Mouse (Mus musculus) kidney, postnatal 36 days (tissue): ENCODE measurements around the gene Rrad.
"Not testable (repeated sequence)": the region's sequence is repeated elsewhere in the genome, so short reads cannot be mapped to it uniquely, and the experiment has no call there.

Source experiments
- DNase-seq, 2 experiments: peaks; one replicate each; pipeline ENCODE4 v3.0.0; 2021 to 2022; ENCODE audit warnings: mixed read lengths in 2 of 2

Gene Rrad

DNA sequence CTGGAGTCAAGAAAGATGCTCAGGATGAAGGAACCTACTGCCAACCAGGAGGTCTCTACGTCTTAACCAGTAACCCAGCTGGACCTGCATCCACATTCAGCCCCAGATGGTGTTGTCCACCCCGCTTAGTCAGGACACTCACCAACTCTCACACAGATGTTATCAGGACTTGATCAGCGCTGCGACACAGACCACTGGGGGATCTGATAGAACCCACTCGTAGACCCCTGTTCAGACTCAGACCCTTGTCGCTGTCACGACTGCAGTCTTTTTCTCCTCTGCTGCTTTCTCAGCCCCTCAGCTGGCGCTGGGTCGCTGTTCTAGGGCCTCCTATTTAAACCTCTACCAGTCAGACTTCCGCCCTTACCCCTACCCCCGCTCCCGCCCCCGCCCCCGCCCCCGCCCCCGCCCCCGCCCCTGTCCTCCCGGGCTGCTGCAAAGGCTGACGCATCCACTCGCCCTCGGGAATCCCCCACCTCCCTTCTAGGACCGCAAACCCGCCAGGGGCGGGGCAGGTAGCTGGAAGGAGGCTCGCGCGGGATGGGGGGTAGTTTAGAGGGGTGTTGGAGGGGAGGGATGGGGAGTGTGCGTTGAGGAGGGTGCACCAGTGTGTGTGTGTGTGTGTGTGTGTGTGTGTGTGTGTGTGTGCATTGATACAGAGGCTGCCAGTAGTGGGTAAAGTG lies at the start of gene Rrad:
TSS of gene Rrad (minus strand) at position 347 of the 683 bp plus-strand sequence.
- peak in 1 of 2 experiments; percentile 62 for DNase-seq

DNA sequence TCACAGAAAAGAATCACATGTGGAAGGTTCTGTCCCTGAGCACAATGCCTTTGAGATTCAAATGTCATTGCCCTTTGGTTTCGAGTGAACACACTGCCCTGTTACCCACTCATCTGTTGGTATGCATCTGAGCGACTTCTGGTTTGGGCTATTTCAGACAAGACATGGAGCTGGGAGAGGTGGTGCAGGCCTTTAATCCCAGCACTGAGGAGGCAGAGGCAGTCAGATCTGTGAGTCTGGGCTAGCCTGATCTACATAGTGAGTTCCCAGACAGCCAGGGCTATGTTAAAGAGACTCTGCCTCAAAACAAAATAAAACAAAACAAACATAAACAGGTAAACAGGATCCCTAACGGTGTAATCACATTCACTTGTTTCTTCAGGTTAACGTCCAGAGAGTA lies 24.5 kb upstream of the Rrad start:
- DNase-seq = no peak

DNA sequence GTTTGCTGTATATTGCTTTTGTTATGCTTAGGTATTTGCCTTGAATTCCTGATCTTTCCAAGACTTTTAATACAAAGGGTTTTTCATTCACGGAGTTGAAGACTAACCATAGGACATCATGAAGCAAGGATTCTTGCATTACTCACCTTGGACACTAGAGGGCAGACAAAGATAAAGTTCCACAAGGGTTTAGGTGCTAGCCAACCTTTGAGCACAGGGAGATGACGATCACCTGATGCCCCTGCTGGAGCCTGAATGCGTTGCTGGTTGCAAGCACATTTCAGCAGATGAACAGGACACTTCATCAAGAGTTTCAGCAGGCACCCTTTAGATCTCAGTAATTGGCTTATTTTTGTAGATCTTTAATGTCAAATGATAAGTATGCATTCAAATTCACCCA lies 23.9 kb upstream of the Rrad start:
- DNase-seq = peak; percentile 84 to 88

DNA sequence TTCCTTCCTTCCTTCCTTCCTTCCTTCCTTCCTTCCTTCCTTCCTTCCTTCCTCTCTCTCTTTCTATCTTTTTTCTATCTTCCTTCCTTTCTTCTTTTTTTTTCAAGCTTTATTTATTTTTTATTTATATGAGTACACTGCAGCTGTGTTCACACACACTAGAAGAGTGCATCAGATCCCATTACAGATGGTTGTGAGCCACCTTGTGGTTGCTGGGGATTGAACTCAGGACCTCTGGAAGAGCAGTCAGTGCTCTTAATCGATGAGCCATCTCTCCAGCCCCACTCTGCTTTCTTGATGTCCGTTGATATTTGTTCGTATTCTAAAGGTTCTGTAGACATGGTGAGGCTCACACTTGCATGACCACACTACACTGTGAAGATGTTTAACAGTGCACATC lies 13.1 kb upstream of the Rrad start:
- not testable (repeated sequence) for DNase-seq

DNA sequence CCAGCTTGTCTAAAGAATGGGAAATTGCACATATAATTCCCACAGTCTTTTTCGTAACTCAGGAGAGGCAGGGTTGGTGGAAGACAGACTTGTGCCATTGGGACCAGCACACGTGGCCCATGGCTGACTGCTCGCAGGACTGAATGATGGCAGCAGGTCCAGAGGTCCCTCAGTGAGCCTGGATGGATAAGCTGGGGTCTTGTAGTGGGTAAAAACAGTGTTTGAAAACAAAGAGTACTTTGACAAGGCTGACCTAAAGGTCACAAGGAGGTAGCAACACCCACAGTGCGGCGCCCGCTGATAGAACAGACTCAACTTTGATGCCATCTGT lies 11.2 kb upstream of the Rrad start:
- DNase-seq = no peak

DNA sequence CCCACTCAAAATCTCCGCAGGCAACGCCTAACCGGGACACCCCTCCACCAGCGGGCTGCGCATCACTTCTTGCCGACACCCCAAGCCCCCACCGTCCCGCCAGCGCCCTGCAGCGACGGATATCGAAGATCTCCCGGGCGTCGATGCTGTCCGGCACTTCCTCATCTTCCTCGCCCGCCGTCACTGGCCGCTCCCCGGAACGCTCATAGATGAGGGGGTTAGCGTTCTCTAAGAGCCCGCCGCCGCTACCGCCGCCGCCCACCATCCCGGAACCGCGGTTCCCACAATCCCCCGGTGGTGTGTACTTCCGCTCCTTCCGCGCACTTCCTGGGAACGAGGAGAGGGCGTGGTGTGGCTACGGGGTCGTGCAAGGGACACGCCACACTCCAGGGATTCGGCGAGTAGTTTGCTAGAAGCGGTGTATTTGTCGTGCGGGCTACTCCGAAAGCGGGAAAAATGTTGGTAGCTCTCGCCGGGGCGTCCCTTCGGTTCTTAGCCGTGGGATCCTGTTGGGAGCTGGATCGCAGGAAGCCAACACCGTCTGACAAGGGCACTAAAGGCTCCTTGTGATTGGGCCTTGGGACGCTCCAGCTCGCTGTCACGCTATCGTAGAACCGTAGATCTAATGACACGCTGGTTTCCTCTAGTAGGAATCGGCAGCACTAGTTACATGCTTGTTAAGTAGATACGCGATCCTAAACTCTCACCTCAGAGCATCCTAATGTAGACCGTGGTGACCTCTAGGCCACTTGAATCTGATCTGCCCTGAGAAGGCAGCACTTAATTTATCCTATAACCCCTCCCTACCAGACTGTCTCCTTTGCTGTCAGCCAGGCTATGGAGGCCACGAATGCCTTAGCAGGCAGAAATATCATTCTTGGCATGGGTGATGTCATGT lies 10.5 kb upstream of the Rrad start, which contains the start of gene Ciao2b:
TSS of gene Ciao2b (minus strand) at position 540 of the 898 bp plus-strand sequence.
- DNase-seq = peak; percentile 92 to 94

DNA sequence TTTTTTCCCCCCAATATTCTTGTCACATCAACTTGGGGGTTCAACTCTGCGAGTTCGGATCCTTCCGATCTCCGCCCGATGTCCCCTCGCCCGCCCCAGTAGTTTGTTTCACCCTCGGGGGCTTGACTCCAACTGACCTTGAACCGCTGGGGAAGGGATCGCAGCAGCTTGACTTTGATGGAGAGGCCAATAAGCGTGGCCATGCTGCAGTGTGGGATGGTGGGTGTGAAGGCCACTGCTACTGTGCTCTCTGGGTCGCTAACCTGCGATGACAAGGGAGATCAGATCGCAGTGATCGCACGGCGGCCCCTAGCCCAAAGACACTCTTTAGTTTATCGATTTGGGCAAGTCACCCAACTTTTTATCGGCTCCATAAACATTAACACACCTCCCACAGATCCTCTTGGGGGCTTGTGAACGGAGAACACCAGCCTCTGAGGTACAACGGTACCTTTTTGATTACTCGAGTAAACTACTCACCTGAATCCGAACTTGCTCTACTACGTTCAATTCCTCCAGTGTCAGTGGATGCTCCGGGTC lies 9.8 kb upstream of the Rrad start:
- DNase-seq = no peak

DNA sequence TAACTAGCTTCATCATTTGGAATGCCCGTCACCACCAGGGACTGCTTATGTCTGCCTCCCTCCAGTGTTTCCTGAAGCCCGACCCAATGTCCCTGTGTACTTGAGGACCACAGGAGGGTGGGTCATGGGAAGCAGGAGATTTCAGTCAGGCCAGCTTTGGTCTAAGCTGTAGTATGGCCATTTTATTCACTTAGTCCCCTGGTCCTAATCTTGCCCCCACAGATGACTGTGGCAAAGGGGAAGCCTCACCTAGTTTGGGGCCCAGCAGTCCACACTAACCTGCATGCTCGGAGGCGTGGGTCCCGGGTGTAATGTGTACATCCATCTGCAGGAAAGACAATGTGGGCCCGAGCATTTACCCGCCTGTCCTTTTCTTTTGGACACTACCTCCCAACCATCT lies 9.1 kb upstream of the Rrad start:
- DNase-seq = no peak

DNA sequence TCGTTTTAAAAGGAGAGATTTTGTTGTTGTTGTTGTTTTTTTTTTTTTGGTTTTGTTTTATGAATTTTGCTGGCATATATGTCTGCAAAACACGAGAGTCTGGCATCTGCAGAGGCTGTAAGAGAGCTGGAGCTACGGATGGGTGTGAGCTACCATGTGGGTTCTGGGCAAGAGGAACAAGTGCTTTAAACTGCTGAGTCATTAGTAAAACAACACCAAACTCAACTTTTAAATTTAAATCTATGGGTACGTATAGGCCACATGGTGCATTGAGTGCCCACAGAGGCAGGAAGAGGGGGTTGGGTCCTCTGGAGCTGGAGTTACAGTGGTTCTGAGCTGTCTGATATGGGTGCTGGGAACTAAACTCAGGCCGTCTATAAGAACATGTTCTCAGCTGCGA lies 6.9 kb upstream of the Rrad start:
- DNase-seq = no peak

DNA sequence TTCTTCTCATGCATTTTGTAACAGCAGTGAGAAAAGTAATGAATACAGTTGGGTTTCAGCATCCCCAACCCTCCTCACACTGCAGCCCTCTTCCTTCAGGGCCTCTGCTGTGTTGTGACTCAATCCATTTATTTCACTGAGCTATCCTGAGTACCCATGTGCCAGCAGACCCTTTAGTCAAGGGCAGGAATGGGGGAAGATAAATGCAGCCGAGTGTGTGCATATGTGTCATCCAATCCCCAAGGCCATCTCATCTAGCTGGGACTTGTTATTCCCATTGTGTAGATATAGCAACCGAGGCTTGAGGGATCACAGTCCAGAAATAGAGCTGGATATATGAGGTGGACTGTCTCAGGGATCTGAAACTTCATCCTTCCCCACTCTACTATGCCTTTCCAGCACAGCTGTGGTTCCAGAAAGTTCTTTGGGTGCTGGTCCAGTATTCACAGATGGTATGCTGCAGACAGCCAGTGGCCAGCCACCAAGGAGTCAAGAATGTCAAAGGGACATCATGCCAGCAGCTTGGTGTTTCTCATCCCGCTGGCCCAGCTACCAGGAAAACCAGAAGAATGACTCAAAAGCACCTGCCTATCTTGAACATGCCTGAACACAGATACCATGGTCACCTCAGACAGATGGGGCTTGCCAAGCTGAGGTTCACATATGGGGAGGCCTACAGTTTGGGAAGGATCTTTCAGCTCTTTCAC lies 4.0 kb upstream of the Rrad start:
- no peak for DNase-seq

DNA sequence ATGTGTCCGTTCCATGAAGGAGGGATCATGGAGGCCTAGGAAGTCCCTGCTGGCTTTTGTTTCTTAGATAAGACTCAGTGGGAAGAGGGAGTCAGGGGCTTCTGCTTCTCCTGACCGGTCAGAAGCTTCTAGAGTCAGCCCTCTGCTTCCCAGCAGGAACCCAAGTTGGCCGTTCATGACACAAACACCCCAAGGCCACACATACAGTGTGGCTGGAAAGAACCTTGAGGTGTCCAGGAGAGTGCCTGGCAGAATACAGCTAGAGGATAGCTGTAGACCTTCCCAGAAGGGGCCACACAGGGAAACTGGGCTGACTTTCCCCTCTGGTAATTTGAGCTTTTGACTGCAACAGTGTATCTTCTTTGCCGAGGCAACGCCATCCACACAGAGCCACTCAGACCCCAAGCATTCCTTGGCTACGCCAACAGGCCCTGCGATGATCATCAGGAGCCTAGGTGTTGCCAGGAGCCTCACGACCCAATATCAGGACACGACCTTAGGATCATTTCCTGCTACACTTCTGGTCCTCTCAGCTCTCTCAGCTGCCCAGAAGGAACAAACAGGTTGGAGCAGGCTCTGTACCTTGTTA lies 2.1 kb upstream of the Rrad start:
- DNase-seq = no peak

DNA sequence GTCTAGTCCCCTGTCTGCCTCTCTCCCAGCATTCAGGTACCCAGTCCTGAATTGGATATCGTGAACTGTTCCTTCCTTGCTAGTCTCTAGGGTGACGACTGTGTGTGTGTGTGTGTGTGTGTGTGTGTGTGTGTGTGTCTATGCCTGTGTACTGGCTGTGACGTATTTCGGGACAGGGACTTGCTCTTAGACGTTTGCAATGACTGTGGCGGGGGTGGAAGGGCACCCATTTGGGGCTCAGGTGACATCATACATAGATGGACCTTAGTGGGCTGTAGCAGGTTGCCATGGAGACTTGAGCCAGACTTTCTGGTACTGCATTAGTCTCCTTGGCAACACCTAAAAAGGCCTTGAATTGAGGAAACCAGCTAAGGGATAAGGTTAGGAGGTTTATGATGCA lies 1.4 kb upstream of the Rrad start:
- DNase-seq = no peak

DNA sequence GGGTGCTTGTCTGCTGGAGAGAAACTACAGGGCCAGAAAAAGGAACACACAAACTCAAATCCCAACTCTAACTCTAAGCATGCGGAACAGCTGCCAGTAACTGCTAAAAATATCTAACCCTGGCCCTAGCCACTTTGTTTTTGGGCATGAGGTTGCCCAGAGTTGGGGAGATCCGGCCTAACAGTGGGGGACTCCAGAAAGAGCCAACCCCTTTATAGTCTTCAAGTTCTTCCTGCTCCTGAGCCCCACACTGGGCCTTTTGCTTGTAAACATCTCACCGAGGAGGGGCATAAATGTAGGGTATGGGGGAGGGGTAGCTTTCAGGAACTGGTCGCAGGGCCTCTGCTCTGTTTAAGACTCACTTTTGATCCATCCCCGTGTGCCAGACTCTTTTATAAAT lies 848 bp upstream of the Rrad start:
- DNase-seq = no peak

DNA sequence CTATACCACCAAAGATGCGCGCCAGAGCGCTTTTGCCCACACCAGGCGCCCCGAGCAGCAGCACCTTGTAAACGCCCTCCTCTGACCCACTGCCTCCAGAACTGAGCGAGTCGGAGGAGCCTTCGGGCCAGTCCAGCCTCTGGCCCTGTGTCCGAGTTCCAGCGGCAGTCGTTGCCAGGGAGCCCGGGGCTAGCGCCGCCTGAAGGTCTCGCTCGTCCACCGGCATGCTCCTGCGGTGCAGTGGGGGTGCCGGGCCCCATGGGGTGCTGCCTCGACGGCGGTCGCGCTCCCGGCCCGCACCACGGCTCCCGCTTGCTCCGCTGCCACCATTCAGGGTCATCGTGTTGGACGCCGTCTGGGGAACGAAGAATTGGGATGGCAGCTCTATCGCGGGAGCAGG lies 553 bp downstream of the Rrad start:
- peak in 1 of 2 experiments; percentile 57 for DNase-seq

DNA sequence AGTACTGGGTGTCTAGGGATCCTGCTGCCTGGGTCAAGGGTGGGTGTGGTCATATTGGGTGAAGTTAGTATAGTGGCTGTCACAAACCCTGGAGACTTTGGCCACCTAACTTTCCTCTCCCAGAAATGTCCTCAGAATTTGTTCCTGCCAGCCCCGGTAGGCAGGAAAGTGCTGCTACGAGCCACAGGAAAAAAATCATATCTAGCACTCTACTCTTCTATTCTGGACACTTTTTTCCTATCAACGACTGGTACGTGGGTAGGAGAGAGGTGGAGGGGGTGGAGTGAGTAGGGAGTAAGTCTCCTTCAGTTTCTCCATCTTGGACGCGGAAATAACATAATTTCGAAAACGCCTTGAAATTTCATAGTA lies 1.0 kb downstream of the Rrad start:
- no peak for DNase-seq

DNA sequence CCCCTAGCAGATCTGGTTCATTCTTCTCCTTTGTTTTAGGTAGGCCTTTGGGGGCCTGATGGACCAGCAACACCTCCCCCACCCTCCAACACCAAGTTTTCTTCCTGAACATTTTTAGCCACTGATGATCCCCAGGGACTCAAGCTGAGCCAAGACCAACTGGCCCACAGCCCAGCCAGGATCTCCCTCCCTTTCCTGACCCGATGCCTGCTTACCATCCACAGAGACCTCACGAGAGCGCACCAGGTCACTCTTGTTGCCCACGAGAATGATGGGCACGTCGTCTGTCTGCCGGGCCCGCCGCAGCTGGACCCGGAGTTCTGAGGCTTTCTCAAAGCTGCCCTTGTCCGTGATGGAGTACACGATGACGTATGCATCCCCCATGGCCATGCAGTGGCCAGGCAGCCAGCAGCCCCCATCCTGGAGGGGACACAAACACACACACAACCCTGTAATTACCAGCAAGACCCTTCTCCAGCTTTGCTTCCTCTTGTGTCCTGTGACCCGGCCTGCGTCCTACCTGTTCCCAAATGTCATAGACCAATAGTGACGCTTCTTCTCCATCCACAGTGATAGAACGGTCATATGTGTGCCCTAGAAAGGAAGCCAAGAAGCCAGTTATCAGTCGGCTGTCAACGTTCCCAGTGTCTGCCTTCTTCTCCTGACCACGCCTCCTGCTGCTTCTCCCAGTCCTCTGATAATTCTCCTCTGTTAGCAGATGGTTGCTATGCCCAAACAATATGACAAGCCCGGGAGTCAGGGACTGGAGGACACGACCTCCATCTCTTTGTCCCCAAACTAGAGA lies 1.6 kb downstream of the Rrad start:
- peak; percentile 78 for DNase-seq

DNA sequence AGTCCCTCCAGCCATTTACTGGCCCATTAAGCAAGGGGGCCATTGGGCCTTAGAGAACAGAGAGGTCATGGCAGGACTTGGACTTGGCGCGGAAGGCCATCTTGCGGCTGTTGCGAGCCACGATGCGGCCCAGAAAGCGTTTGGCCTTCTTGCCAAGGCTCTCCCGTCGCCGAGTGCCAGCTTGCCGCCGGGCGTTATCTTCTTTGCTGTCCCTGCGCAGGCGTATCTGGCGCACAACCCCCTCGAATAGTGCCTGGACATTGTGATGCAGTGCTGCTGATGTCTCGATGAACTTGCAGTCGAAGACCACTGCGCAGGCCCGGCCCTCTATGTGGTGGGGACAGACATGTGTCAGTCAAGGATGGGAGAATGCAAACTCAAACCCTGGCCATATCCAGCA lies 2.7 kb downstream of the Rrad start:
- DNase-seq = no peak

DNA sequence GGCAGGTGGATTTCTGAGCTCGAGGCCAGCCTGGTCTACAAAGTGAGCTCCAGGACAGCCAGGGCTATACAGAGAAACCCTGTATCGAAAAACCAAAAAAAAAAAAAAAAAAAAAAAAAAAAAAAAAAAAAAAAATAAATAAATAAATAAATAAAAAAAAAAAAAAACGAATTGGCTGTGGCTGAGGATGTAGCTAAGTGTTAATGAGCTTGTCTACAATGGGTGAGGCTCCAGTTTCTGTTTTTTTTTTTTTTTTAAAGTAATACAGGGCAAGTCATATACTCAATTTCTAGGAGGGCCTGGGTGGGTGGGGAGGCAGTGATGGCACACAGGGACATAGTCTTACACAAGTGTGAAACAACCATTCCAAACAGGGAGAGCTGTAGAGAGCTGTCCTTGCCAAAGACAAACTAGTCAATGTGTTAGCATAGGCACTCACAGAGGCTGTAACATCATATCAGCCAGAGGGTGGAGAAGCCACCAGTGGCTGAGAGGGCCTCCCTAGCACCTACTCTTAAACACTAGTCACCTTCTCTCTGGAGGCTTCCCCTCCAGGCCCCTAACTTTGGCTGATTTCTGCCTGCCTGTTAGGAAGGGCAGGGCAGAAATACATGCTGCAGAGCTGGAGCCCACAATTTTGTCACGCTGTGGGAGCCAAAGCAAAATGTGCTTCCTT lies 3.9 kb downstream of the Rrad start:
- DNase-seq = peak in 1 of 2 experiments; percentile 0

DNA sequence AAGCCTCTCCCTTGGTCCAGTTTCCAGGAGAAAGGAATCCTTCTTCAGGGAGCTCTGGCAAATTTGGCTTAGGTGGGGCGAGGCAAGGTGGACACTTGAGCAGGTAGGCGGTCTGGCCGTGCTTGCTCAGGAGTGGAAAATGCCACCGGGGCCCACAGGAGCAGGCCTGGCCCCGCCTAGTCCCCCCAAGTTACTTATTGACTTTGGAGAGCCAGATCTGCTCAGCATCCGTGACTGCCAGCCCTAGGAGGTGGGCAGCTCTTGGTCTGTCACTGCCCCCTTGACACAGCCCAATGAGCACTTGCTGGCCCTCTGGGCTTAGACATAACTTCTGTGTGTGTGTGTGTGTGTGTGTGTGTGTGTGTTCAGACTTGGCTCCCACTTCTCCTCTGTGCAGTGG lies 7.0 kb downstream of the Rrad start, which contains the start of gene Cdh16:
TSS of gene Cdh16 (minus strand) at position 236 of the 400 bp plus-strand sequence.
- peak; percentile 92 to 97 for DNase-seq

DNA sequence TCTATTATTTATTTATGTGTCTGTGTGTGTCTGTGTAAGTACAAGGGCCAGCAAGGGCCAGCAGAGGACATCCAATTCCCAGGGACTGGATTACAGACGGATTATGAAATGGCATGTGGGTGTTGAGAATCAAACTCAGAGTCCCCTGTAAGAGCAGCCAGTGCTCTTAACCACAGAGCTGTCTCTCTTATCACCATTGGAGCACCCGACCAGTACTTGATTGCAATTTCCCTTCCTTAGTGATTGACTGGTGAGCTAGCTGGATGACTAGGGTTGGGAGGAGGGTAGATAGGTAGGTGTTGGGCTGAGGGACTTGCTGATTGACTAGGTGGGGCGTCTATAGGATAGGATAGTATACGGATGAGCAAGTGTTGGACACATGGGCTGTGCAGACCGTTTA lies 10.4 kb downstream of the Rrad start:
- no peak for DNase-seq

DNA sequence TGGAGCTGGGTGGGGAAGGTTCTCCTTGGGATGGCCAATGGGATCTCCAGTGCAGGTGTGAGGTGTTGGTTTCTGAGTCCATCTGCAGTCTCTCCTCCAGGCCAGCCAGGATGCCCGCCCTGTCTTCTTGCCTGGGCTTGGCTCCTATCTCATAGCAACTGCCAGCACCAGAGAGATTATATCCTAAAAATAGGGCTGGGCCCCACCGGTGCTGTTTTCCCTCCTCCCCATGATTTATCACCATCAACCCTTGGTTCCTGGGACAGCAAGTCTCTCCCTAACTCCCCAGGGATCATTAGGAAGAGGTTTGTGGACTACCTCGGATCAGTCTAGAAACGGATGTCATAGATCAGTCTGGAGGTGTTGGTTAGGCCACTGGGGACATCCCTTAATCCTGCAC lies 18.0 kb downstream of the Rrad start:
- DNase-seq = no peak
